Mouse (Mus musculus) megakaryocyte, embryonic 14.5 days (primary cell): ENCODE results near the gene Glt28d2.

Experiments
- FLI1 ChIP-seq: IDR thresholded peaks from 2 replicates; pipeline ENCODE4 v1.6.1; 2012; ENCODE audit warnings: low read length, inconsistent platforms, mixed read lengths
- GATA1 ChIP-seq: IDR thresholded peaks from 3 replicates; pipeline ENCODE4 v1.6.1; 2012; ENCODE audit warnings: mixed read lengths, low read length, inconsistent platforms, borderline replicate concordance

DNA sequence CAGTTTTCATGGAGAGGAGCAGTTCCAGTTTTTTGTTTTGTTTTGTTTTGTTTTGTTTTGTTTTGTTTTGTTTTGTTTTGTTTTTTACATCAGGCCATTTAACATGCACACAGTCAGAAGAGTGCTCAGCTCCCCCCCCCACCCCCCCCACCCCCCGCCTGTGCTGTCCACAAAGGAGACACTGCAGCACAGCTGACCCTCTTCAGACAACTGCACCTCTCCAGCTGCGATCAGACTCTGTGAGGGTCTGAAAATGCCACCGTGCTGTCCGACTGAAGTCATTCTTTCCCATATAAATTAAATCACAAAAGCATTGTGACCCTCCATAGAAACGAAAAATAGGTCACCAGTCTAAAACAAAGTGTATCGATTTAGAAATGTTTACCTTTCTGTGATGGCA, 28.0 kb downstream of the Glt28d2 start:
- TF ChIP-seq GATA1 (no peak), FLI1 (no peak)
